Mouse (Mus musculus) urinary bladder, postnatal 25 days (tissue): Measurements from ENCODE around the gene Il6ra.

Experiments used
- DNase-seq: peaks from one replicate; pipeline ENCODE4 v3.0.0; 2022; ENCODE audit warnings: low spot score

The Il6ra gene

DNA sequence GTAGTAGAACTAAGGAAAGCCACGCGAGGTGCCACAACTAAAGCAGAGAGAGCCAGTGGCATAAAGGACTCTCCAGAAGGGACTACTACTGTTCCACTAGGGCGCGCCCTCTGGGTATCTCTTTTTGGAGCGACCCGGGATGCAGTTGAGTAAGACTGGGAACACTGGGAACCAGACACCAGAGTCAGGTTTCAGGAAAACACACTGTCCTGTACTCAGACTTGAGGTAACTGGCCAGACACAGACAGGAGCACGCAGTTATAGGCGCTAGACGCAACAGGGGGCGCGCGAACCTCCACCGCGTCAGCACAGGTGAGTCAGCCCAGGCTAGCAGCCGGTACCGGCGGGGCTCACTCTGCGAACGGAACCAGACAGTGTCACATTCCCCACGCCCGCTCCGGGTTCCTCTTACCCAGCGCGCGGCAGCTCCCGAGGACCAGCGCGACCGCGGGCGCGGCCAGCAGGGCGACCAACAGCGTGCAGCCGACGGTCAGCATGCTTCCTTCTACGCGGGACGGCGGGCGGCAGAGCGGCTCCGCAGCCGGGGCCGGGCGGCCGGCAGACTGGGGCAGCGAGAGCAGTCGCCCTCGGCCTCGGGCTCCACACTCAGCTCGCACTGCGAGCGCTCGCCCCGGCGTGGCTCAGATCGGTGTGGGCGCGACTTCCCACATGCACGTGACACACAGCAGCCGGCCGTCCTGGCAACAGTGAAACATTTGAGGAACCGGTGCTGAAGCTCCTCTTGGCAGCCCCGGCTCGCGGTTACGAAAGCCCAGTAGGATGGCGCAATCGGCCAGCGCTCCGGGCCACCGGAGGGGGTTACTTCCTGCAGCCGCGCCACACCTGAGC lies at the start of gene Il6ra:
TSS of gene Il6ra (minus strand) at position 654 of the 849 bp plus-strand sequence.
- peak; percentile 81 for DNase-seq

DNA sequence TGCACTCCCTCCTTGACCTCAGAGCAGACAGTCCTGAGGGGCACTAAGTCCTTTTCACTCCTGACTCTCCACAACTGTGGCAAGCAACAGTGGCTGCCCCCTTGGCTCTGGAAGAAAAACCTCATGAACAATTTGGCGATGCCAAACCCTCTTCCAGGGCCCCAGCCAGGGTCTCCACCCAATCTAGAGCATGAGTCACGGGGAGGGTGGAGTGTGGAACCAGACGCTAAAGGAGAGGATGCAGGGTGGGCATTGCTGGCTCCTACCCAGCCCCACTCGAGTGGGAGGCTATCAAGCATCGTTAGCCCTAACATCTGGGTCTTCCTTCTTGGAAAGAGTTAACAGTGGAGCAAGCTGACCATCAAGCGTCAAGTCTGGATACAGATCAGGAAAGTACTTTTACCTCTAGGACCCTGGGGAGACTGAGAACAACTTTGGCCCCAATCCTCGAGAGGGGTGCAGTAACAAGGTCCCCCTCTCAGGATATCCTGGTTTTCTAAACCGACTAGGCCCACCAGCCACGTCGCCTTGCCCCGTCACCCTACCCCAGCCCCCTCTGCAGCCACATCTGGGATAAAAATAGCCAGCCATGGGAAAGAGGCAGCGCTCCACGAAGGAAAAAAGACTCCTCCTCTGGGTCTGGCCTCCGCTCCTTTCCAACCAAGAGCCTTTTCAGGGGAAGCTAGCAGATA lies 49.2 kb upstream of the Il6ra start:
- peak; percentile 39 for DNase-seq

DNA sequence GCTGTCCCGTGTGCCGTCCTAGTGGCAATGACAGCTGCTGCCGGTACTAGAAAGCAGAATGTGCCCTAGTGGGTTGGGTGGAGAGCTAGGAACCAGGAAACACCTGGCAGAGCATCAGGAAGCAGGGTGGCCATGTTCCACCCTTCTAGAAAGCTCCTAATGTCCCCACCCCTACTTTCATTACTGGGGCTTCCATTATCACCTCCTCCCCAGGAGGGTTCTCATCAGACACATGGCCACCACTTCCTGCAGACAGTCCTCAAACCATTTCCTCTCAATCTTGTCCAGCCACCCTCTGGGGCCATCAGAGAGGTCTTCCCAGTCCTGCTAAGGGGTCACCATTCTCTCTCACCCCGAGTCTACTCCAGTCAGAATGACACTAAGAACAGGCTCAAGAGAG lies 48.4 kb upstream of the Il6ra start:
- no peak for DNase-seq

DNA sequence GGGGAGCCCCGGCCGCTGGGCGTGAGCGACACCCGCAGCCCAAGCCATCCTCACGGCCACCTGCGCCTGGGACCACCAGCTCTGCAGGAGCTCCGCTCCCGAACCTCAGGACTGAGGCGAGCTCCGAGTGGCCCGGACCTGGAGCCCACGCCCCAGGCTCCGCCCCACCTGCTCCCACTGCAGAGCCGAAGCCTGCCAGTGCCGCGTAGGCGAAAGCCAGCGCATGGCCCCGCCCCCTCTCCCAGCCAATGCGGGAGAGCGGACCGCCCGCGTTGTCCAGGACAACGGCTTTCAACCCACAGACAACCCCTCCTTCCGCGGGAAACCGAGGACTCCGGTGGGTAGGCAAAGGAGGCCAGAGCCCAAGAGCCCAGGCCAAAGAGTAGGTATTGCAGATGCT lies 47.5 kb upstream of the Il6ra start:
- peak; percentile 88 for DNase-seq

DNA sequence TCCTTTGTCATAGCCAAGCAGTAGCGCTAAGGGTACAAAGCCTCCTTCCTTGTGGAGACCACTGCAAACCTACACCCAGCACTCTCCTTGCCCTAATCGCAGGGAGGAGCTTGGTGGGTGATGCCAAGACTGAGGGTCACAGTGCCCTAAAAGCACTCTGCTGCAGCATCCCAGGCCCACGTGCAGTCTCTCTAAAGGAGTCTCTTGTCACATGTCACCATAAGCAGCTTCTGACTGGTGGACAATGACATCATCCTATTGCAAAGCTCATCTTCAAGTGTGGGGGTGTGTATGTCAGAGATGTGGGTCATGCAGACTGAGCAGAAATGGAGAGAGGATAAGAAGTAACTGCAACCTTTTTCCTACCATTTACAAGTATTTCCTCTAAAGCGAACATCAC lies 46.4 kb upstream of the Il6ra start:
- no peak for DNase-seq

DNA sequence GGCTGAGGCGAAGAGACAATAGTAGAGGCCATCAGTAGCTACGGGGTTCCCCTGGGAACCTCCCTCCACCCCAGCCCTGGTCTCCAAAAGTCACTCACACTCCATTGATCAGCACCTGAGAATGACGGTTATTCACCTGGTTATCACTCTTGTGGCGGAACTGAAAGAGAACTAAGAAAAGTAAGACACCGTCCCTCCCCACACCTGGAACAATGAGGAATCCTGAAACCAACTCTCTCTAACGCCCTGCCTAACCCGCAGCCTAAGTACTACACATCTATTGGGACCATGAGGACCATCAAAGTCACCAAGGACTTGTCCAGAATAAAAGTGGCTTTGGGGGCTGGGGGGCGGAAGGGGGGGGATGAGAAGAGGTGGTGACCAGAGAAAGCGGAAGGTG lies 44.9 kb upstream of the Il6ra start:
- no peak for DNase-seq

DNA sequence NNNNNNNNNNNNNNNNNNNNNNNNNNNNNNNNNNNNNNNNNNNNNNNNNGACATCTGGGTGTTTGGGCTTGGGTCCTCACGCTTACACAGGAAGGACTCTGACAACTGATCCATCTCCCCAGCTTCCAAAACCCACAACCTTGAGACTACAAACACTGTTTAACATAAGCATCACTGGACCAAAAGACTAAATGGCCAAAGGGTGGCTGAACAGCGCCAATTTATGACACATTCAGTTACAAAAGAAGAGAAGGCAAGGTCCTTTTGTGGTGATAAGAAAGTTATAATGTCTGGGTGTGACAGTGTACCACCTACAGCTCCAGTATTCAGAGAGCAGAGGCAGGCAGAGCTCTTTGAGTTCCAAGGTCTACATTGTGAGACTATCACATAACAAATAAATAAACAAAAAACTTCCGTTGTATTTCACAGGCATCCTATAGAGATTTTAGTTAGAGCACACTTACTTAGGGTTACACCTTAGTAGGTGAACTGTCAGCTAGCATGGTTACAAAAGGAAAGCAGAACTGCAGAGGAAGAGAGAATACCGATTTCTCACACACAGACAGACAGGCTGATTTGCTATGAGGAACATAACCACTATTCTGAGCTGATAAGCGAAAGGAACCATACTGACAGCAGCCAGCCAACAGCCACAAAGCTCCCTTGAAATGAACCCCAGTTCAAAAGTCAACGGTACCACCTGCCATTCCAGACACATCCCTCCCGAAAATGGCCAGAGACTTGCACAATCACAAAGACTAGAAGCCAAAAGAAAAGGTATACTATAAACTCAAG lies 43.4 kb upstream of the Il6ra start:
- no peak for DNase-seq

DNA sequence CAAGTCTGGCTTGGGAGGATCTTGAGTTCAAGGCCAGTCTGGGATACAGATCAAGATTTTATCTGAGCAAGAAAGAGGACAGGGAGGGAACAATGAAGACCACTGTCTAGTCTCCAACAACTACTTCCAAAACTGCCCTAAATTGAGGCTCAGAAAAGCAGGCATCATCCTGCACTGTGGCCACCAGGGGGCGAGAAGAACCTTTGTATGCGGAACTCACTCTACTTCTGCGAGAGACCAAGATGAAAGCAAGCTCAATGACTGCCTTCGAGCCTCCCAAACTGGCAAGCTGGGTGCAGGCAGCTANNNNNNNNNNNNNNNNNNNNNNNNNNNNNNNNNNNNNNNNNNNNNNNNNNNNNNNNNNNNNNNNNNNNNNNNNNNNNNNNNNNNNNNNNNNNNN lies 40.4 kb upstream of the Il6ra start:
- DNase-seq = peak; percentile 73

DNA sequence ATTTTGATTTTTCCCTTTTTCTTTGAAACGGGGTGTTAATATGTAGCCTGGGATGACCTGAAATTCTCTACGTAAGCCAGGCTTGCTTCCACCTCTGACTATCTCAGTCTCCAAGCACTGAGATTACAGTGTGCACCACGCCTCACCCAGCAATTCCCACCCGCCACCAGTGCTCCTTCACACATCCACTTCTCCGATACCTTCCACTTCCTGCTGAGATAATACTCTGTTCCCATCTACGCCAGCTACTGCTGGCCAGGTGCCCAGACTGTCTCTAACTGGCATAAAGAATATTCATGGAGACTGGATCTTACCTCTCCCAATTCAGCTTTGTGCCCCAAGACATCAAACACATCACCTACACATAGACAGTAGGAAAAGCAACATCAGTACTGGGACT lies 35.7 kb upstream of the Il6ra start:
- no peak for DNase-seq

DNA sequence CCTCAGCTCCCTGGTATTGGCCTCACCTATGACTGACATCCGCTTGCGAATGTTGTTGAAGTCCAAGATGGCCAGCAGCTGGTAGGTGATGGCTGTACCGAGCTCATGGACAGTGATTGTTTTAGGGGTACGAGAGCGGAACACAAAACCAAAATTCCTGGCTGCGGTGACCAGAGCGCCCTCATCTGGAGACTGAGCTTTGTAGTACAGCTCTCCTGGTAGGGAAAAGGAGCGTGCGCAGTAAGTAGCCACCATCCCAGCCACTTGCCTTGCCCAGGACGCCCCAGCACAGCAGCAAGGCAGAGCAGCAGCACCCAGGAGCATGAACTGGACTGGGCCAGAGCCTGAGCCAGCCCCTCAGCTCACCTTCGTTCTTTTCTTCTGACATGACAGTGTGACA lies 35.0 kb upstream of the Il6ra start:
- no peak for DNase-seq

DNA sequence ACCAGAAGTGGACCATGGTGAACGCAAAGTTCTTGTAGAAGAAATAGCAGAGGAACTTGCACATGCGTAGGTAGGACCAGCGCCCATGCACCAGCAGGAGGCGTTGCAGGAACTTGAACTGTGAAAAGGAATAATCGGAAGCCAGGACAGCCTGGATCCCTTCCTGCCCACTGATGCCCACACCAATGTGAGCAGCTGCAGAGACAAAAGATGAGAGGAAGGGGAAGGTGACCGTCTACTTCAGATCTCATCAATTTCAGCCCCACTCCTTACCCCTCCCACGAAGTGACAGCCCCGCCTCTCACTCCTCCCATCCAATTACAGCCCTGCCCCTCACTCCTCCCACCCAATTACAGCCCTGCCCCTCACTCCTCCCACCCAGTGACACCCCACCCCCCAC lies 32.0 kb upstream of the Il6ra start:
- DNase-seq = no peak

DNA sequence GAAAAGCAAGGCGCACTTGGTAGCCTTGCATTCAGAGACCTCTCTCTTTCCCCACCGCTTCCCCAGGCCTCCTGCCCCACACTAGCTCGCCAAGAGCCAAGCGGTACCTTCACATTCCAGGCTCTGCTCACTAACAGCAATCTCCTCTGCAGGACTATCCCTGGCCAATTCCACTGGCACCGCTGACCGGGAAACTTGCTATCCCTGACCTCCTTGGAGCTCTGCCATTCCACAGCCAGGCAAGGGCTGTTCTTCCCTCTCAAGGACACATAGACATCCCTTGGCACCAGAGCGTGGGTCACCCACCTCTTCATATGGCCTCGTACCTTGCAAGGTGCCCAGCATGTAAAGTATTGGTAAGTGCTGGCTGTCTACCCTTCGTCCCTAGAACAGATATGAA lies 29.9 kb upstream of the Il6ra start:
- no peak for DNase-seq

DNA sequence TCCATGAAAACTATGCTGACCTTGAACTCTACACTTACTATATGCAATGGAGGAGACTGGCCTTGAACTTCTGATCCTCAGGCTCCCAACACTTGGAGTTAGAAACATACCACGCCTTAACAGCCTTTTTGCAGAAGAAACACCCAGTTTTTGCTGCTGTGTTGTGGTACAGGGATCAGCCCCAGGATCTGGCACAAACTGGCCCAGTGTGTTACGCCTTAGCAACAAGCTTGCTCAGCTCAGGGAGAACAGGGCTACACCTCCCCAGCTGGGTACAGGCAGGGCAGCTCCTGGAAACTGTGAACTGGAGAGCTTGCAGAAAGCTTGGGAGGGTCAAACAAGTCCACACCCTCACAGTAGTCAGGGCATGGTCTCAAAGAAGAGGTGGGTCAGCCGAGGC lies 23.5 kb upstream of the Il6ra start:
- no peak for DNase-seq

DNA sequence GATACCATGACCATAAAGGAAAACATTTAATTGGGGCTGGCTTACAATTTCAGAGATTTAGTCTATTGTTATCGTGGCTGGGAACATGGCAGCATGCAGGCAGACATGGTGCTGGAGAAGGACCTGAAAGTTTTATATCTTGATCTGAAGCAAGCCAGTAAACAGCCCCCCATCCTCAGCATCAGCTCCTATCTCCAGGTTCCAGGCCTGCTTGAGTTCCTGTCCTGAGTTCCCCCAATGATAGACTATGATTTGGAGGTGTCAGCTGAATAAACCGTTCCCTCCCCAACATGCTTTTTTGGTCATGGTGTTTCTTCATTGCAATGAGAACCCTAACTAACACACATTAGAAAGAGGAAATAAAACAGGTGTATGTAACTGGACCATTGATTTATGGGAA lies 19.9 kb upstream of the Il6ra start:
- DNase-seq = no peak

DNA sequence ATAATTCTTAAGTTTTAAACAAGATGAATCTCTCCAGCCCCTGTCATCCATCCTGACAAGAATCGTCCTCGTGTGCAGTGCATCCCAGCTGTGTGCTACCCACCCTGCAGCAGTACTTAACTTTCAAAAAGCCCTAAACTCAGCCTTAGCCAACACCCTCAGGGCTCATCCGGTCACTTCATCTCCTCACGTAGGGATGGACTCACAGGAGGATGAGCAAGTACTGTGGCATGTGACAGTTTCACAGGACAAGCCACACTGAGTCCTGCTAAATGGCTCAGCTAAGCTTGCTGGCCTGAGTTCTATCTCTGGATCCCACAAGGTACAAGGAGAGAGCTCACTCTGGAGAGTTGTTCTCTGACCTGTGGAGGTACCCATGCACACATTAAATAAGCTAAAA lies 16.0 kb upstream of the Il6ra start:
- DNase-seq = no peak

DNA sequence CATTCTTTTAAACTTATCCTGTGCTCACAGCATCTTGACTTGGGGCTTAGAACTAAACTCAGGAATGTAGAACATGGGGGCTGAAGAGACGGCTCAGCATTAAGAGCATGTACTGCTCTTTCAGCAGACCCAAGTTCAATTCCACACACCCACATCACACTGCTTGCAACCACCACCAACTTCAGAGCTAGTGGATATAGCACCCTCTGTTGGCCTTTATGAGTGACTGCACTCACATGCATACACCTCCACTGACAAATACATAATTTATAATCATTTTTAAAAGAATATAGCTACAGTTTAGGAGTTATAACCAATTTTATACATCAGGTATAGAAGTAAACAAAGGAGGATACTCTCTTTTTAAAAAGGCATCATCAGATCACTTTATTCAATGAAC lies 13.4 kb upstream of the Il6ra start:
- DNase-seq = no peak

DNA sequence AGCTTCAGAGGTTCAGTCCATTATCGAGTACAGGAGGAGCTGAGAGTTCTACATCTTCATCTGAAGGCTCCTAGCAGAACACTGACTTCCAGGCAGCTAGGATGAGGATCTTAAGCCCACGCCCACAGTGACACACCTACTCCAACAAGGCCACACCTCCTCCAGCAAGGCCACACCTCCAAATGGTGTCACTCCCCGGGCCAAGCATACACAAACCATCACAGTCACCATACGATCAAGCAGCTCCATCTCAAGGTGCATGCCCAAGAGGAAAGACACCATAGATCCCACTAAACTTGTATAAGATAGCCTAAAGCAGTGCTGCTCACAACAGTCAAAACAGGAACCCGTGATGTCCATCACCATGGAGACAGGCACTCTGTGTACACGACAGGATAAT lies 7.7 kb upstream of the Il6ra start:
- no peak for DNase-seq

DNA sequence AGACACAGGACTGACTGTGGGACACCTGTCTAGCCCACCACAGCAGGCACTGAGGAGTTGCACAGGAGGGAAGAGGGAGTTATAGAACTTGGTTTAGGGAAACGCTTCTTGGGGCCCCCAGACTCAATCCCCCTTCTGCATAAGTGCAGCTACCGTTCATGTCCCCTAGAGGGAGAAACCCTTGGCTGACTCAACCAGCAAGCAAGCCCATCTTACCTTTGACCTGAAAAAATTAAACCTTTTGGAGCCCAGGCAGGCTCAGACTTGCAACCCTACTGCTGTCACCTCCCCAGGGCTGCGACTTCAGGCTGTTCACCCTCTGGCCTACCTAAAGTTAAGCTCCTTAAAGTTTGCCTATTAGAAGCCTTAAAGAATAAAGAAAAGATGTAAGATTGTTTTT lies 4.4 kb upstream of the Il6ra start:
- no peak for DNase-seq

DNA sequence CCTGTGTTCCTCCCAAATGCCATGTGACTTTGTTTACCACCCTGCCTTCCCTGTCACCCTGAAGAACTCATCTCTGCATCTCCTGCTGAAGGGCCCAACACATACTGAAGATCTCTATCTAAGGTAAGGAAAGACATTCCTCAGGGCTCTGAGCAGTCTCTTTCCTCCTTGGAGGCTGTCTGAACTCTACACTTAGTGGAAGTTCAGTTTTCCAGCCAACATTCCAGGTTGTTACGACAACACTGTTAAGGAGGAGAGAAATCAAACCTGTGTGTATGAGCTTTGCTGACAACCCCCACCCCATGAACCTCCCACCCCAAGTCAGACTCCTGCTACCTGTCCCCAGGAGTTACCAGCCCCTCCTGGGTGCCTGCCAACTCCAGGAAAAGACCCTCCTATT lies 3.6 kb upstream of the Il6ra start:
- no peak for DNase-seq

DNA sequence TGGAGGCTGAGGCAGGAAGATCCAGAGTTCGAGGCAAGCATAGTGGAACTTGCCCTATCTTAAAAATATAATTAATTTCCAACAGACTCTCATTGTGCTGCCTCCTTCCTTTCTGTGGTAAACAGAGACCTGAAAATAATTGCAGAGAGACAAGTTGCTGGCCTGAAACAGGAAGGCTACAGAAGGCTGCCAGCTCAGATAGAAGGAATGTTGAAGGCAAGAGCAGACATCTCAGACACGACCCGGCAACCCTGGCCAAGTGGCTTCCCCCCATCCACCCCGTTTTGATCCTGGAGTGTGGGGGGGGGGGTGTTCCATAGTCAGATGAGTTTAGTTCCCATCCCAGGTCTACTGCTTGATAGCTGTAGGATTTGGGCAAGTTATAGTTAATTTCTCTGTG lies 1.7 kb upstream of the Il6ra start:
- no peak for DNase-seq

DNA sequence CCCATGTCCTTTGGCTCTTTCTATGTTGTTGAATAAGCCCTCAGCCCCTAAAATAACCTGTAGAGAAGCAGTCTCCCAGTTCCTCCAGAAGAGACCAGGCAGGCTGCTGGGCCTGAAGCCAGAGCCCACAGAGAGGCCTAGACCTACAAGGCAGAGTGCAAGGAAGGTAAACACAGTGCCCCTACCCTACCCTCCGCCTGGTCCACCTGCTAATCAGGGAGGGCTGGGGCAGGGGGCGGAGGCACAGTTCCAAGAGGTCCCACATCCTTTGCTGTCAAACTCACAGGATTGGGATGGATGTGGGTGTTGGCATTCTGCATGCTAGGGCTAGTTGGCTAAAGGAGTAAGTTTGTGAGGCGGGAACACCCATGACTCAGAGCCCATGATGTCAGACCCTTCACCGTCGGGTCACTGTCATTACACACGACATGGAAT lies 871 bp downstream of the Il6ra start:
- DNase-seq = no peak

DNA sequence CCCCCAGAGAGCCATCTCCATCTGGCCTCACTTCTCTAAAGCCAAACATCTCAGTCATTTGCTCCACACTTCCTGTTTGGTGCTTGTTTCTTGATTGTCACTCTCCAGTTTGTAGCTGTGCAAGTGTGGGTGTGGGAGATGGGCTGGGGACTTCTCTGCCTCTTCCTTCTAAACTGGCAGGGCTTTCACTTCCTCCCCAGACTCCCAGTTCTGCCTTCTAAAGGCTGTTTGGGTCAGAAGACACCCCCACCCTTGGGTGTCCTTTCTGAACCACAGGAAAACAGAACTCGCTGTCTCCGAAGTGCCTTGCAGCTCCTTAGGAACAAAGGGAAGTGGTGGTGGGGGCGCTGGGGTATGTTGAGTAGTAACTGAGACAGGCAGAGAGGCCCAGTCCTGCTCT lies 1.8 kb downstream of the Il6ra start:
- no peak for DNase-seq
